Mouse (Mus musculus) retina, postnatal 7 days (tissue): ENCODE measurements around the gene Jmjd1c.
"Not testable (repeated sequence)": the region's sequence is repeated elsewhere in the genome, so short reads cannot be mapped to it uniquely, and the experiment has no call there.

Experiments
- DNase-seq: peaks from one replicate; pipeline ENCODE4 v3.0.0-alpha.2; 2012; ENCODE audit warnings: low read depth, low spot score

The Jmjd1c gene

DNA sequence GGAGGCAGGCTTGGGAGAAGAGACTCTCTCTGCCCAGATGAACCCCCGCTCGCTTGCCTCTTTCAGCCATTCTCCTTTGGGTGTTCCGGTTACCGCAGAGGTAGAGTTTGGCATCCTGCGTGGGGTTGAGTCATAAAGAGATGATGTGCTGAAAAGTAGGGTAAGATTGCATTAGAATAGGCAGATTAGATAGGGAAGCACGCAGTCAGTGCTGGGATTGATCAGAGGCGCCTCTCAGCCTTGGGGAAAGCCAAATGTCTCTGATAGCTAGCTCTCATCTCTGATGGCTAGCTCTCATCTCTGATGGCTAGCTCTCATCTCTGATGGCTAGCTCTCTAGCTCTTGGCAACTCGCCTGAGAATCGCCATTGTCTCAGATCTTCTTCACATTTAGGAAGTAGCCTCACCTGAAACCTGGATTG lies 4.9 kb downstream of the Jmjd1c start:
- DNase-seq: no peak

DNA sequence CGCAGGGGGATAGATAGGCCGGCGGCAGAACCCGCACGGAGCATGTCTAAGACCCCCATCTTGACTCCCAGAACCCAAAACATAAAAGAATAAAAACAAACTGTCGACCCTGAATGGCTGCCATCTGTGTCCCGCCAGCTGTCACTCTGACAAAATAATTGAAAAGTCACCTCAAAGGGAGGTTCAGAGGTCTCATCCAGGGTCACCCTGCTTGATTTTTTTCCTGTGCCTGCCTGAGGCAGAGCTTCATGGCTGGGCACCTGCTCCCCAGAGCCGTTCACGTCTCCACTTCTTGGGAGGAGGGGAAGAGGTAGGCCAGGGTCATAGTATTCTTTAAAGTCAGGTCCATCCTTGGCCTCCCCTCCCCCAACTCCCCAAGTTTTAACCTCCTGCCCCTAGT lies 8.6 kb downstream of the Jmjd1c start:
- DNase-seq: no peak

DNA sequence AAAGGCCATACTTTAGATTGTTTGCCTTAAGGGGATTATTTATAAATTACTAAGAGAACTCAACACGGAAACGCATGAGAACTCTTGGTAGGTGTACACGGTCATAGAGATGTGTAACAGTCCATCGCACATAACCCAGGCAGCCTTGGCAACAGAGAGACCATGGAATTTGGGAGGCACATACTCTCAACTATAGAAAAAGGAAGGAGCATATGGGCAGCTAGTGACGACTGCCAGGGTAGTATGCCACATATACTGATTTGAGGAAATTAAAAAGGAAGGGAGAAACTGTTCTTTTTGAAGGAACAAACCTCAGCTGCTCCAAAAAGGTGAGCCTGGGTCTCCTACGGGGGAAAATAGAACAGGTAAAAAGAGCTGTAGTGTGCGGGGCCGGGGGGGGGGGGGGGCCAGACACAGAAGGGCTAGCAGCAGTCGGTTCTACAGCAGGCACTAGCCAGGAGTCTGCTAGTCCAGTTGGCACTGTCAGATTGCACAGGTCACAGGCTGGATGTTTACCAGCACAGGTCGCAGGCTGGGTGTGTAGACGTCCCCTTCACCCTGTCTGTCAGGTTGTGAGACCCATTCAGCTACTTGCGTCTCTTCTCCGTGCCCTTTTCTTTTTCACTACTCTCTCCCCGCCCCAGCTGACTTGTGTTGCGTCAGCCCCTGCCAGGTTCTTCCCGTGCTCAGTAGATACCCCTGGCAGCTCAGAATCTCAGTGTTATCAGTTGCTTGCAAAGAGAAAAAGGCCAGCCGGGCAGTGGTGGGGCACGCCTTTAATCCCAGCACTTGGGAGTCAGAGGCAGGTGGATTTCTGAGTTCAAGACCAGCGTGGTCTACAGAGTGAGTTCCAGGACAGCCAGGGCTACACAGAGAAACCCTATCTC lies 9.6 kb downstream of the Jmjd1c start:
- no peak for DNase-seq

DNA sequence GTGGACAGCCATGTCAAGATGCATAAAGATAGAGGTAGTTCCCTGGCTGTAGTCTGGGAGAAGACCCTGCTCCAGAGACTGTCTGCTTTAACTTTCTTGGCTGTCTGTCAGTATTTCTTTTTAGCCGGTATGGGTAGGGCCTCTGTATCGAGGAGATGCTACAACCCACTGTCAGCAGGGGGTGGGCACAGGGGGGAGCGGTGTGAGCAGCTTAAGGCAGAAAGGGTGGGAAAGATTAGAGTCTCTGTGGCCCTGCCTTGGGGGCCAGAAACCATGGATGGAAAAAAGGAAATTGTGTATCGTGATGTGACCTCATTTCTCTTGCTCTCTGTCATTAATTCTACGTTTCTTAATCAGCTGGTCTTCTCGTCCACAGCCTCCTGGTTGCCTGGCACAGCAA lies 10.5 kb downstream of the Jmjd1c start:
- no peak for DNase-seq

GRCm38 (mm10) chr10:67107017-67107761 lies 11.3 kb downstream of the Jmjd1c start:
- DNase-seq: no peak

DNA sequence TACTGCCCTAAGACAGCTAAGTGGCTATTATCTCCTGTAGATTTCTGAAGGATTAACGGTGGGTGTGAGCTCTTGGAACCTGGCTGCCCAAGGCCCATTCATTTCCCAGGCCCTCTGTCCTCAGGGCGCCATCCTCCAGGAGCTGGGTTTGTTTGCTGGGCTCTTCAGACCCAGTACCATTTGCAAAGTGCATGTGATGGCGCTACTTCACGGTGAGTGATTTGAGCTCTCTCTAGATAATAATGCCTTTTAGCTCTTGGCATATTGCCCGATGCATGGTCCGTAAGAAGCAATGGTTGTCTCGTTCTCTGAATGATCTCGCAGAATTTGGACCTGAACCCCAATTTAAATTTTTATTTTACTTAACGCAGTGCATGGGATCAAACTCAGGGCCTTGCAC lies 12.2 kb downstream of the Jmjd1c start:
- DNase-seq: no peak

GRCm38 (mm10) chr10:67109635-67110034 lies 13.7 kb downstream of the Jmjd1c start:
- DNase-seq: no peak

GRCm38 (mm10) chr10:67111044-67111798 lies 15.3 kb downstream of the Jmjd1c start:
- DNase-seq: no peak

GRCm38 (mm10) chr10:67111799-67112177 lies 15.9 kb downstream of the Jmjd1c start:
- DNase-seq: no peak

DNA sequence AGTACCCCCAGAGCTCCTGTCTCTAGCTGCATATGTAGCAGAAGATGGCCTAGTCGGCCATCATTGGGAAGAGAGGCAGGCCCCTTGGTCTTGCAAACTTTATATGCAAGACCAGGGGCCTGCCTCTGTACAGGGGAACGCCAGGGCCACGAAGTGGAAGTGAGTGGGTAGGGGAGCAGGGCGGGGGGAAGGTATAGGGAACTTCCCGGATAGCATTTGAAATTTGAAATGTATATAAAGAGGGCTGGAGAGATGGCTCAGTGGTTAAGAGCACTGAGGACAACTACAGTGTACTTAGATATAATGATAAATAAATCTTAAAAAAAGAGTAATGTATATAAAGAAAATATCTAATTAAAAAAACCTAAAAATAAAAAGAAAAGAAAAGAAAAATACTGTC lies 17.0 kb downstream of the Jmjd1c start:
- not testable (repeated sequence) for DNase-seq

- DNase-seq: no peak
These were observed 17.9 kb downstream of the Jmjd1c start for GRCm38 (mm10) chr10:67113833-67114232.

DNA sequence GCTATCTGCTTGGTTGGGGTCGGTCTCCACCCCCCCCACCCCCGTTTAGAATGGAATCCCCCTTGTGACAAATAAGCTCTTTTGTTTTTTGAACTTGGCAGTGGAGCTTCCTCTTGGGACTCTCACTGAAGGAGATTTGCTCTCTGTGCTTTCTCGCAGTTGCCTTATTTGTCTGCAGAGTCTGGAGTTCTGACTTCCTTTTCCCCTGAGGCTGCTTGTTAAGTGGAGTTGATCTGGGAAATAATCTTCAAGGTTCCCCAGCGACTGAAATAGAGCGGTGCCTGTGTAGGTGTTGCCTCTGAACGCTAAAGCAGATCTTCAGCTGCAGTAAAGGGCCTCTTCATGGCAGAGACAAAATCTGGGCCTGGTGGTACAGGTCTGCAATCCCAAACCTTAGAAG lies 19.2 kb downstream of the Jmjd1c start:
- DNase-seq: no peak

DNA sequence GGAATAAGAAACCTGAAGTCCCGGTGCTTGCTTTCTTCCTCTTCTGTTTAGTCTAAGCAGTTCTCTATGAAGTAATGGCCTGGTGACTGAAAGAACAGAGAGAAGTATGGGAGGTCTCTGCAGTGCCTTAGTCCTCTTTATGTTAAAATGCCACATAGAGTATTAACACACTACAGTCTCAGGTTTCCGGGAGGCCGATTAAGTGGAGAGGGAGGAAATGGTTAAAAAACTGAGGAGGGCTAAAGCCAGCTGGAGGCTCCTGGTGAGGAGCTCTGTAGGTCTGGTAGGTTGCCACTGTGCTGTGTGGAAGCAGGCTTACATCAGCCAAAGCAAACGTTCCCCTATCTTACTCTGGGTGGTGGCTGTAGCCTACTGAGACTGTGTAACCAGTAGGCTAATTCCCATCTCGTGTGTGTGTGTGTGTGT lies 19.8 kb downstream of the Jmjd1c start:
- DNase-seq: no peak

- no peak for DNase-seq
These were observed 20.3 kb downstream of the Jmjd1c start for GRCm38 (mm10) chr10:67116251-67116650.

DNA sequence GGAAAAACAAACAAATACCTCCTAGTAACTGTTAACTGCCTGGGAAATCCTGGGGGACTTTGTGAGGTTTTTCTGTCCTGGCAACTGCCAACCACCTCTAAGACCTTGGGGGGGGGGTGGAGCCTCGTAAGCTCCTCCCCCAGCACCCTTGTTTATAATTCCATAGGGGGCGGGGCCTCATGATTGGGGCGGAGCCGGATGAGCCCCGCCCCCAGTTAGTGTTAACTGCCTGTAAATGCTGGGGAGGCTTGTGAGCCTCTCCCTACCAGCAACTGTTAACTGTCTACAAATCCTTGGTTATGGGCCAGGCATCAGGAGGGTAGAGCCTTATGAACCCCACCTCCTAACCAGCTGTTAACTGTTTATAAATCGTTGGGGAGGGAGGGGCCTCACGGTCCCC lies 23.4 kb downstream of the Jmjd1c start:
- DNase-seq: no peak

DNA sequence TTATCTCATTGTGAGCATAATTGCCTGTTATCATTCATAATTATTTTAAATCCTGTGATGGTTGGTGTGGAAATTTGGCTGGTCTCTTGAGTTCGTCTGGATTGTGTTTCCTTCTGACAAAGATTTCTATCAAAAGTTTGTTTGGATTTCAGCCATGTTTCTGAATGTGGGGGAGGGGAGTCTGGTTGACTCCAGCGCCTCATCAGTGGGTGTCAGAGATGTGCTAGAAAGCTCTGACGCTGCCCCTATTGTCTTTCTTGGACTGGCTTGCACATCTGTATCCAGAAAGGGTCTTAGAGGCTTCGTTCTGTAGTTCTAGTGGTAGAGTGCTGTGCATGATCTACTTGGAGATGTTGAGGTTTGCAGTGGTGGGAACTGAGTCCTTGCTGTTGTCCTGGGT lies 24.3 kb downstream of the Jmjd1c start:
- no peak for DNase-seq

GRCm38 (mm10) chr10:67120640-67121039 lies 24.7 kb downstream of the Jmjd1c start:
- no peak for DNase-seq

GRCm38 (mm10) chr10:67123756-67124155 lies 27.8 kb downstream of the Jmjd1c start:
- no peak for DNase-seq

DNA sequence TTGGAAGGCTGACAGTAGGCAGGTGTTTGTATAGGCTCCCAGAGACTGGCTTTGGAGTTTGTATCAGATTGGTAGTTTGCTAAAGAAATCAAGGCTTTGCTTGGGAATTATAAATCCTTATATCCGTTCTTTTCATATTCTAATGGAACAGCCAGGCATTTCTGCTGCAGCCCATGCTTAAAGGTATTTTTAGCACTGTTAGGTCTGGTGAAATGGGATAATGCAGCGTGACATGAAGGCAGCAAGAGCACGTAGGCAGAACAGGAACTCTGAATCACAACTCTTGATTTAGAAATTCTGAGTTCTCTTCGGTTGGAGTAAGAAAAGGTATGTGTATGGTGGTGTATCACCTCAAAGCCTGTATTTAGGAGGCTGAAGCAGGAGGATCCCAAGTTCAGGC lies 28.2 kb downstream of the Jmjd1c start:
- DNase-seq: no peak

- peak; percentile 27 for DNase-seq
These were observed 30.3 kb downstream of the Jmjd1c start for GRCm38 (mm10) chr10:67126061-67126858.
